Mouse (Mus musculus) ES-Bruce4 (cell line): Measurements from ENCODE around the gene Sla2. TPM values are rescaled to one million over a fixed set of nuclear protein-coding genes. Genes with fewer than 3 reads are reported as not detected.

ENCODE experiments used
- H3K27ac ChIP-seq: 2 replicates; pipeline ENCODE4 v1.5.1; 2012; ENCODE audit warnings: low read length, inconsistent platforms; ENCODE audit not compliant: insufficient read depth
- H3K27me3 ChIP-seq: 2 replicates; pipeline ENCODE4 v1.6.1; 2012; ENCODE audit warnings: mild to moderate bottlenecking, low read length, inconsistent platforms; ENCODE audit not compliant: control insufficient read depth, poor library complexity, insufficient read depth, severe bottlenecking
- H3K36me3 ChIP-seq: 2 replicates; pipeline ENCODE4 v1.6.1; 2012; ENCODE audit warnings: inconsistent platforms, mild to moderate bottlenecking, low read length, moderate library complexity; ENCODE audit not compliant: control insufficient read depth, poor library complexity, insufficient read depth, severe bottlenecking
- H3K4me1 ChIP-seq: one replicate; pipeline ENCODE4 v1.8.1; 2011; ENCODE audit warnings: low read length; ENCODE audit not compliant: control insufficient read depth, insufficient read depth
- H3K4me3 ChIP-seq: 2 replicates; pipeline ENCODE4 v1.5.1; 2011; ENCODE audit warnings: low read depth, mild to moderate bottlenecking, low read length
- H3K9ac ChIP-seq: 2 replicates; pipeline ENCODE4 v1.6.1; 2012; ENCODE audit warnings: low read depth, mild to moderate bottlenecking, inconsistent platforms; ENCODE audit not compliant: poor library complexity, severe bottlenecking
- H3K9me3 ChIP-seq: replicated peaks from 2 replicates; pipeline ENCODE4 v1.6.1; 2012; ENCODE audit warnings: mild to moderate bottlenecking, low read length, inconsistent platforms; ENCODE audit not compliant: control insufficient read depth, poor library complexity, insufficient read depth, severe bottlenecking
- CTCF ChIP-seq: IDR thresholded peaks from one replicate; pipeline ENCODE4 v1.8.1; 2011; ENCODE audit warnings: low read depth, low read length
- EP300 ChIP-seq: IDR thresholded peaks from 2 replicates; pipeline ENCODE4 v1.6.1; 2011; ENCODE audit warnings: low read depth, low read length; ENCODE audit not compliant: insufficient read depth
- POLR2A ChIP-seq: IDR thresholded peaks from one replicate; pipeline ENCODE4 v1.8.1; 2011; ENCODE audit warnings: low read length; ENCODE audit not compliant: insufficient read depth
- polyA plus RNA-seq: library from polyadenylated mRNA; stranded (reverse); fragments of >200 nt; gene quantifications from 2 replicates; pipeline ENCODE4 v1.2.4, GENCODE M21; 2011; ENCODE audit warnings: low read depth; ENCODE audit not compliant: missing spikeins, insufficient read depth, insufficient read length

Sla2 gene
- polyA plus RNA-seq, 1 experiment, result not detected

- H3K27me3 ChIP-seq, result no peaks in the 10 kb centered on the region
- peaks cover 4% of the 10 kb centered on the region for H3K4me1 ChIP-seq
- H3K9ac ChIP-seq, result peak overlapping the region; percentile 90
- H3K4me3 ChIP-seq, result peak overlapping the region; percentile 69
- H3K27ac ChIP-seq, result peak overlapping the region; percentile 93
- H3K9me3 ChIP-seq, result no peaks in the 10 kb centered on the region
- 0 out of 2 replicates have a peak, but pooled peaks have one; percentile 7 for TF ChIP-seq EP300
- TF ChIP-seq POLR2A, result no peak
- TF ChIP-seq CTCF, result no peak
- H3K36me3 ChIP-seq, result peaks cover 6% of the 10 kb centered on the region
Measured at GRCm38 (mm10) chr2:156841841-156842706, 44.9 kb downstream of the Sla2 start.

GRCm38 (mm10) chr2:156841028-156841840 is 45.8 kb downstream of the Sla2 start:
- Histone ChIP-seq H3K9ac (peak overlapping the region; percentile 90), H3K4me1 (peaks cover 4% of the 10 kb centered on the region), H3K9me3 (no peaks in the 10 kb centered on the region), H3K4me3 (peak overlapping the region; percentile 69), H3K27me3 (no peaks in the 10 kb centered on the region), H3K36me3 (peaks cover 13% of the 10 kb centered on the region), H3K27ac (peak overlapping the region; percentile 93)
- no peak for TF ChIP-seq CTCF
- TF ChIP-seq POLR2A, result no peak
- no peak for TF ChIP-seq EP300

- TF ChIP-seq CTCF (no peak), EP300 (no peak), POLR2A (no peak)
- Histone ChIP-seq H3K4me3 (peak overlapping the region; percentile 69), H3K36me3 (peaks cover 9% of the 10 kb centered on the region), H3K27me3 (no peaks in the 10 kb centered on the region), H3K4me1 (peaks cover 4% of the 10 kb centered on the region), H3K9me3 (no peaks in the 10 kb centered on the region), H3K9ac (peak overlapping the region; percentile 90), H3K27ac (no peak overlapping the region)
Measured at GRCm38 (mm10) chr2:156840301-156841027, 46.5 kb downstream of the Sla2 start.

- Histone ChIP-seq H3K4me3 (peak within 1 kb of the TSS; percentile 89), H3K4me1 (no peaks in the 10 kb centered on the region), H3K27me3 (no peaks in the 10 kb centered on the region), H3K36me3 (peaks cover 16% of the 10 kb centered on the region), H3K9ac (peak within 1 kb of the TSS; percentile 90), H3K9me3 (no peaks in the 10 kb centered on the region), H3K27ac (peak within 1 kb of the TSS; percentile 64)
- TF ChIP-seq EP300, result peak; percentile 72; the same call in 1 of the 2 replicates
- no peak for TF ChIP-seq CTCF
Measured at GRCm38 (mm10) chr2:156839319-156840191, 47.4 kb downstream of the Sla2 start, which contains the start of gene Tgif2. Tgif2 (plus strand) TSS chr2:156840007.

- Histone ChIP-seq H3K4me3 (peak overlapping the region; percentile 89), H3K9me3 (no peaks in the 10 kb centered on the region), H3K27me3 (no peaks in the 10 kb centered on the region), H3K27ac (no peak overlapping the region), H3K36me3 (peaks cover 22% of the 10 kb centered on the region), H3K4me1 (no peaks in the 10 kb centered on the region), H3K9ac (peak overlapping the region; percentile 71)
- no peak for TF ChIP-seq EP300
Measured at GRCm38 (mm10) chr2:156838839-156839238, 48.2 kb downstream of the Sla2 start.
